Mouse (Mus musculus): Measurements from ENCODE around the gene Plcb4.

DNA sequence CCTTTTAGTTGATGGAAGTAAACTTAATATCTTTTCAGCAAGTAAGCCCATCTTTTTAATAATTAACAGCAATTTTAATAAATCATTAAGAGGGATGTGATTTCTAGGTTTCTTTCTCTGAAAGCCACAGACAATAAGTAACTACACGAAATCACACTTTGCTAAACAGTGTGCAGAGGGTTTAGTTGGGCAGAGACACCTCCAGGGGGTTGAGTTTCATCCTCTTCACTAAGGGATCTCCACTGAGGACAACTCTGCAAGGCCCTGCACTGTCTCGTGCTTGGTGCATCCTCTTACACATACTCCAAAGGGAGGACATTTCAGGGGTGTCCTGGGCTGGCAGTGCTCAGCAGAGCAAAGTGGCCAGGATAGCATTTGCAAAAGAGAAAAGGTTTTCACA, 235.8 kb downstream of the Plcb4 start:
- TF ChIP-seq CTCF (IDR thresholded peaks at IDR 0.05; ENCODE audit: borderline replicate concordance, insufficient read depth, low read length) (no peak), POLR2A (IDR thresholded peaks at IDR 0.05; ENCODE audit: low read depth, low read length) (no peak)
